Mouse (Mus musculus) brain, embryonic 14.5 days (tissue): Measurements from ENCODE around the gene Plin4.

Source experiments
- CTCF ChIP-seq: fragments of 200-500 bp; IDR thresholded peaks from 2 replicates; pipeline ENCODE4 v1.5.1; 2012; ENCODE audit warnings: inconsistent platforms, mild to moderate bottlenecking, moderate library complexity, borderline replicate concordance; ENCODE audit not compliant: insufficient read depth, insufficient read length; ENCODE audit errors: extremely low read depth
- POLR2A ChIP-seq: fragments of 200-500 bp; IDR thresholded peaks from 2 replicates; pipeline ENCODE4 v1.6.1; 2012; ENCODE audit warnings: mild to moderate bottlenecking, inconsistent platforms, borderline replicate concordance; ENCODE audit not compliant: poor library complexity, insufficient read depth, insufficient read length, severe bottlenecking; ENCODE audit errors: extremely low read depth

GRCm38 (mm10) chr17:56116193-56116592 lies 6.6 kb upstream of the Plin4 start:
- TF ChIP-seq POLR2A: no peak
- no peak for TF ChIP-seq CTCF
